Mouse (Mus musculus) B cell, adult 62 days (primary cell): Measurements from ENCODE around the gene Abca4. TPM values are rescaled to one million over a fixed set of nuclear protein-coding genes. Genes with fewer than 3 reads are reported as not detected.

Experiments used
- total RNA-seq: library from RNA; stranded (reverse); gene quantifications from 4 replicates; pipeline ENCODE4 v1.2.4, GENCODE M21; 2023

Gene Abca4
- not detected in 4 replicates for total RNA-seq

DNA sequence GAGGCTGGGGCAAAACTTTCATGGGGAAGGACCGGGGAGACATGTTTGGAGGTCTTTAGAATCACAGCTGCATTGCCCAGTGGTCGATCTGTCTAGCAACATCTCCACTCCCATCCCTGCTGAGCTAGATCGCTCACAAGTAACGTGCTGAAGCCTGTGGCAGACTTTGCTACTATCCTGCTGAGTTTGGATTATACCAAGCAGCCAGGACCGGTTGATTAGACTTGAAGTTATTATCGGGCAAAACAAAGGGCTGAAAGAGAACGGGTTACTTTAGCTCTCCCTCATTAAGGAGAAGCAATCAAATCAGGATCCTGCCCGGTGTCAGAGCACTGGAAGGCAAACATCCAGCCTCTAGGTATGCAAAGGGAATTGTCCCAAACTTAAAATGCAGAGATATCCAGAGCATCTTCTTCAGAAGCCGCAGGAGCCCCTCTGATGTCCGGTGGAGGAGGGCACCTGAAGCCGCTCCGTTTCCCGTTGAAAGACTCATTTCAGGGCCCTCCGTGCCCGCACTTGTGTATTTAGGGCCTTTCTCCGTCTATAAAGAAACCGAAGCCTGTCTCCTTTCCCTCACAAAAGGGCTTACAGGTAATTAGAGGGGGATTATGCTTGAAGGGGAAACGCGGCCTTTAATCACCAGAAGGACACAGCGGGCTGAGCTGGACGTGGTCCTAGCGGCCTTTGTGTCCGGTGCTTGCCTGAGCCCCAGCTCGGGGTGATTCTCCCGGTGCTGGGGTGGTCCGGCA is at the start of gene Abca4:
Gene Abca4, plus strand, starts transcription at position 645 of the 749 bp plus-strand sequence.

Other genes starting within 250 kb of the Abca4 start
- 9.2 to 13.1 TPM (median 12.0 TPM) in 4 replicates for gene Abcd3, start 229.1 kb upstream of the Abca4 start, total RNA-seq
- 0.25 to 0.85 TPM (median 0.47 TPM) in 4 replicates for gene Arhgap29, start 91.9 kb upstream of the Abca4 start, total RNA-seq
- 12.4 to 22.4 TPM (median 17.4 TPM) in 4 replicates for gene Gclm, start 201.1 kb downstream of the Abca4 start, total RNA-seq
- 108 to 115 TPM (median 110 TPM) in 4 replicates for gene Dnttip2, start 229.9 kb downstream of the Abca4 start, total RNA-seq
- 243 to 285 TPM (median 280 TPM) in 4 replicates for gene Bcar3, start 249.7 kb downstream of the Abca4 start, total RNA-seq